ENCODE assay signal across 8 mouse cellular contexts in genomic region chr7:3292791-3293190, GRCm38 (mm10). TPM values are rescaled to one million over a fixed set of nuclear protein-coding genes. Genes with fewer than 3 reads are reported as not detected.
DNase-seq lines count a peak whose midpoint lies in the region; ATAC-seq and TF ChIP-seq lines count a peak whose summit lies in the region.

No protein-coding gene starts in this region.

- H3K27ac ChIP-seq in CH12.LX (ENCODE audit: insufficient read depth, low read depth), result no peak overlapping the region
- H3K27ac ChIP-seq in embryonic facial prominence, embryonic 13.5 days, result peak overlapping the region; percentile 66
- H3K27ac ChIP-seq in heart, embryonic 15.5 days, result peak overlapping the region; percentile 88
- peak overlapping the region; percentile 70 for H3K27ac ChIP-seq in small intestine, adult 2 months (ENCODE audit: insufficient read depth, low read depth, low read length)

- dilution Hi-C loops in CH12.LX (cut with MboI; ENCODE audit: extremely low pct_ligation_motif_present, extremely low pct_unique_long_range_greater_than_20kb, low sequenced_read_pairs), result no loop called here

- peak; percentile 85 for DNase-seq in CH12.LX (ENCODE audit: extremely low read depth)
- peak; percentile 80 to 83 for DNase-seq in adrenal gland, adult 18-20 months (ENCODE audit: low spot score in 2 of 2)
- peak; percentile 97 for DNase-seq in kidney, postnatal 14 days

- peaks cover 11 to 19% of the 10 kb centered on the region in 2 experiments for H3K36me3 ChIP-seq in CH12.LX (replicated peaks in 1 of 2; ENCODE audit: control insufficient read depth in 1 of 2, insufficient read depth in 1 of 2, low read length in 1 of 2)
- H3K36me3 ChIP-seq in embryonic facial prominence, embryonic 13.5 days, result peaks cover 25% of the 10 kb centered on the region
- peaks cover 37% of the 10 kb centered on the region for H3K36me3 ChIP-seq in heart, embryonic 15.5 days
- H3K36me3 ChIP-seq in small intestine, adult 2 months (ENCODE audit: control insufficient read depth, insufficient read depth, low read length), result peaks cover 12% of the 10 kb centered on the region

- TF ChIP-seq EP300 in CH12.LX (IDR thresholded peaks at IDR 0.05; ENCODE audit: low read length), result no peak

- ATAC-seq in embryonic facial prominence, embryonic 13.5 days (ENCODE audit: insufficient number of reproducible peaks, insufficient read depth, low FRiP score, low TSS enrichment, low read depth), result peak; percentile 45; the same call in 1 of the 2 replicates
- ATAC-seq in heart, embryonic 15.5 days (replicated peaks; ENCODE audit: insufficient number of reproducible peaks, insufficient read depth, low FRiP score, low read depth), result peak; percentile 86
- ATAC-seq in megakaryocyte, adult 5-6 weeks (ENCODE audit: poor library complexity, severe bottlenecking), result peak; percentile 58
- no peak for ATAC-seq in frontal cortex, adult (ENCODE audit: low TSS enrichment)

- H3K9me3 ChIP-seq in CH12.LX (replicated peaks; ENCODE audit: low read length), result no peaks in the 10 kb centered on the region
- H3K9me3 ChIP-seq in embryonic facial prominence, embryonic 13.5 days, result no peaks in the 10 kb centered on the region
- no peaks in the 10 kb centered on the region for H3K9me3 ChIP-seq in heart, embryonic 15.5 days (replicated peaks)

- 2% methylated on average over 14 of the region's 14 CpGs for WGBS in embryonic facial prominence, embryonic 13.5 days
- WGBS in heart, embryonic 15.5 days, result 1% methylated on average over 14 of the region's 14 CpGs
- under 1% methylated on average over 14 of the region's 14 CpGs for whole genome bisulfite sequencing in small intestine, adult 2 months

- H3K27me3 ChIP-seq in CH12.LX (replicated peaks), result no peaks in the 10 kb centered on the region
- H3K27me3 ChIP-seq in embryonic facial prominence, embryonic 13.5 days, result no peaks in the 10 kb centered on the region
- no peaks in the 10 kb centered on the region for H3K27me3 ChIP-seq in heart, embryonic 15.5 days
- H3K27me3 ChIP-seq in small intestine, adult 2 months (ENCODE audit: control insufficient read depth, insufficient read depth, low read length), result no peaks in the 10 kb centered on the region

- no peak for TF ChIP-seq RAD21 in CH12.LX (IDR thresholded peaks at IDR 0.05; ENCODE audit: low read depth, low read length)

- H3K4me1 ChIP-seq in CH12.LX (ENCODE audit: control insufficient read depth in 1 of 2, insufficient read depth in 2 of 2), result peaks cover 7 to 77% of the 10 kb centered on the region in 2 experiments
- H3K4me1 ChIP-seq in embryonic facial prominence, embryonic 13.5 days, result peaks cover 45% of the 10 kb centered on the region
- H3K4me1 ChIP-seq in heart, embryonic 15.5 days (replicated peaks), result peaks cover 59% of the 10 kb centered on the region
- H3K4me1 ChIP-seq in small intestine, adult 2 months (ENCODE audit: control insufficient read depth, insufficient read depth, insufficient read length, low read length), result peaks cover 31% of the 10 kb centered on the region

- H3K4me2 ChIP-seq in CH12.LX (ENCODE audit: insufficient read depth, low read depth, poor library complexity, severe bottlenecking), result 0 out of 2 replicates have a peak overlapping the region, but pooled peaks have one; percentile 16
- H3K4me2 ChIP-seq in embryonic facial prominence, embryonic 13.5 days, result peak overlapping the region; percentile 75
- peak overlapping the region; percentile 65 for H3K4me2 ChIP-seq in heart, embryonic 15.5 days

- peak; percentile 42 for TF ChIP-seq POLR2A in CH12.LX (IDR thresholded peaks at IDR 0.05; ENCODE audit: low read depth, low read length)
- peak; percentile 47; the same call in 1 of the 2 replicates for TF ChIP-seq POLR2A in small intestine, adult 2 months (IDR thresholded peaks at IDR 0.05; ENCODE audit: low read depth, low read length)

- no peak for TF ChIP-seq CTCF in CH12.LX (conservative IDR thresholded peaks at IDR 0.05 in 1 of 2, IDR thresholded peaks at IDR 0.05 in 1 of 2; ENCODE audit: low read depth in 2 of 2, low read length in 2 of 2)
- no peak for TF ChIP-seq CTCF in small intestine, adult 2 months (IDR thresholded peaks at IDR 0.05; ENCODE audit: extremely low read depth, insufficient read length, insufficient replicate concordance, low read depth, low read length)

- no peaks in the 10 kb centered on the region for H3K79me2 ChIP-seq in CH12.LX (replicated peaks; ENCODE audit: control insufficient read depth, extremely low read depth, insufficient read depth, poor library complexity, severe bottlenecking)

- in situ Hi-C loops in CH12.LX (cut with MboI; ENCODE audit: low pct_ligation_motif_present, low pct_unique_long_range_greater_than_20kb, low sequenced_read_pairs), result no loop called here

- H3K9ac ChIP-seq in CH12.LX (ENCODE audit: insufficient read depth, low read depth), result no peak overlapping the region
- H3K9ac ChIP-seq in embryonic facial prominence, embryonic 13.5 days, result peak overlapping the region; percentile 73
- H3K9ac ChIP-seq in heart, embryonic 15.5 days, result peak overlapping the region; percentile 44

- peak overlapping the region; percentile 45 to 56 (median 45) for H3K4me3 ChIP-seq in CH12.LX (replicated peaks in 1 of 3; ENCODE audit: low read depth in 2 of 3, low read length in 2 of 3, poor library complexity in 1 of 3)
- H3K4me3 ChIP-seq in embryonic facial prominence, embryonic 13.5 days, result peak overlapping the region; percentile 43
- peak overlapping the region; percentile 68 for H3K4me3 ChIP-seq in heart, embryonic 15.5 days
- H3K4me3 ChIP-seq in small intestine, adult 2 months (ENCODE audit: low read depth, low read length), result peak overlapping the region; percentile 72

TF ChIP-seq in CH12.LX, 34 proteins besides CTCF, POLR2A, EP300 and RAD21:
- no peak for TF ChIP-seq POLR2AphosphoS2 (IDR thresholded peaks at IDR 0.05; ENCODE audit: low read depth, low read length)
- TF ChIP-seq TBP (conservative IDR thresholded peaks at IDR 0.05; ENCODE audit: low read depth, low read length), result 0 out of 2 replicates have a peak, but pooled peaks have one; percentile 17

RNA-seq across cellular contexts. Expression of gene Prkcg, which starts 3.8 kb away (rescaled TPM):
- total RNA-seq in CH12.LX (2012; rRNA removed), result 0.17 and 0.25 TPM in 2 replicates
- 0.11 and 0.15 TPM in 2 replicates for total RNA-seq in CH12.LX (2014; rRNA removed)
- 2.2 and 3.0 TPM in 2 replicates for polyA plus RNA-seq in CH12.LX (2012; ENCODE audit: insufficient read length, low read depth)
- 1 to 10 TPM in 1 of 2 experiments, under 1 TPM in 1; 0.36 to 1.1 TPM for total RNA-seq in adrenal gland, adult 18-20 months (2021)
- polyA plus RNA-seq in embryonic facial prominence, embryonic 13.5 days (2015; fragmentation: Nextera tagmentation; extraction: Ambion mirVana), result 0.17 TPM in 1 of 2 replicates, not detected in the other
- polyA plus RNA-seq in heart, embryonic 15.5 days (2015; fragmentation: Nextera tagmentation; extraction: Ambion mirVana), result 0.25 and 0.30 TPM in 2 replicates
- 1.3 and 1.6 TPM in 2 replicates for total RNA-seq in megakaryocyte, adult 5-6 weeks (2015)
- 0.81 and 0.92 TPM in 2 replicates for total RNA-seq in megakaryocyte, adult 5-6 weeks (2017)
- 0.60 and 1.0 TPM in 2 replicates for polyA plus RNA-seq in small intestine, adult 2 months (2012; rRNA removed)

RNA-seq across cellular contexts. Expression of gene Myadm, which starts 3.9 kb away (rescaled TPM):
- 3.7 and 4.4 TPM in 2 replicates for total RNA-seq in CH12.LX (2012; rRNA removed)
- total RNA-seq in CH12.LX (2014; rRNA removed), result 3.4 and 4.6 TPM in 2 replicates
- 18.0 and 22.6 TPM in 2 replicates for polyA plus RNA-seq in CH12.LX (2012; ENCODE audit: insufficient read length, low read depth)
- total RNA-seq in adrenal gland, adult 18-20 months (2021), result 10 to 100 TPM; 55.9 to 68.6 TPM
- 43.3 and 44.7 TPM in 2 replicates for polyA plus RNA-seq in embryonic facial prominence, embryonic 13.5 days (2015; fragmentation: Nextera tagmentation; extraction: Ambion mirVana)
- 182 and 204 TPM in 2 replicates for polyA plus RNA-seq in heart, embryonic 15.5 days (2015; fragmentation: Nextera tagmentation; extraction: Ambion mirVana)
- total RNA-seq in megakaryocyte, adult 5-6 weeks (2015), result 246 and 261 TPM in 2 replicates
- total RNA-seq in megakaryocyte, adult 5-6 weeks (2017), result 75.7 and 78.5 TPM in 2 replicates
- 132 and 142 TPM in 2 replicates for polyA plus RNA-seq in small intestine, adult 2 months (2012; rRNA removed)

RNA-seq across cellular contexts. Expression of gene Cacng7, which starts 40.0 kb away (rescaled TPM):
- total RNA-seq in CH12.LX (2012; rRNA removed) (0.21 TPM in 2 replicates), CH12.LX (2014; rRNA removed) (0.26 and 0.28 TPM in 2 replicates)
- polyA plus RNA-seq in CH12.LX (2012; ENCODE audit: insufficient read length, low read depth), result 2.4 and 2.8 TPM in 2 replicates
- total RNA-seq in adrenal gland, adult 18-20 months (2021), result 10 to 100 TPM in 1 of 2 experiments, 1 to 10 TPM in 1; 8.9 to 16.6 TPM
- polyA plus RNA-seq in embryonic facial prominence, embryonic 13.5 days (2015; fragmentation: Nextera tagmentation; extraction: Ambion mirVana), result 3.3 and 3.7 TPM in 2 replicates
- 0.10 and 0.44 TPM in 2 replicates for polyA plus RNA-seq in heart, embryonic 15.5 days (2015; fragmentation: Nextera tagmentation; extraction: Ambion mirVana)
- not detected in 2 replicates for total RNA-seq in megakaryocyte, adult 5-6 weeks (2015)
- total RNA-seq in megakaryocyte, adult 5-6 weeks (2017), result not detected in 2 replicates
- polyA plus RNA-seq in small intestine, adult 2 months (2012; rRNA removed), result 7.5 and 8.8 TPM in 2 replicates

RNA-seq across cellular contexts. Expression of gene Nlrp12, which starts 43.3 kb away (rescaled TPM):
- total RNA-seq in CH12.LX (2012; rRNA removed), result not detected in 2 replicates
- not detected in 2 replicates for total RNA-seq in CH12.LX (2014; rRNA removed)
- polyA plus RNA-seq in CH12.LX (2012; ENCODE audit: insufficient read length, low read depth), result not detected in 2 replicates
- total RNA-seq in adrenal gland, adult 18-20 months (2021), result under 1 TPM in 1 of 2 experiments, not detected in 1; 0.20 TPM
- polyA plus RNA-seq in embryonic facial prominence, embryonic 13.5 days (2015; fragmentation: Nextera tagmentation; extraction: Ambion mirVana), result not detected in 2 replicates
- polyA plus RNA-seq in heart, embryonic 15.5 days (2015; fragmentation: Nextera tagmentation; extraction: Ambion mirVana), result not detected in 2 replicates
- 3.9 and 4.0 TPM in 2 replicates for total RNA-seq in megakaryocyte, adult 5-6 weeks (2015)
- total RNA-seq in megakaryocyte, adult 5-6 weeks (2017), result 7.5 and 7.8 TPM in 2 replicates
- 0.05 and 0.06 TPM in 2 replicates for polyA plus RNA-seq in small intestine, adult 2 months (2012; rRNA removed)

Comparison
In these comparisons a context has a peak if more than half of its experiments do, and no peak if none do; other contexts are left out.
1. H3K4me2 ChIP-seq: peak in every context shown above with its lines; median percentile 75 in embryonic facial prominence, embryonic 13.5 days; 65 in heart, embryonic 15.5 days; 16 in CH12.LX.